Mouse (Mus musculus): ENCODE results near the gene Amfr.

DNA sequence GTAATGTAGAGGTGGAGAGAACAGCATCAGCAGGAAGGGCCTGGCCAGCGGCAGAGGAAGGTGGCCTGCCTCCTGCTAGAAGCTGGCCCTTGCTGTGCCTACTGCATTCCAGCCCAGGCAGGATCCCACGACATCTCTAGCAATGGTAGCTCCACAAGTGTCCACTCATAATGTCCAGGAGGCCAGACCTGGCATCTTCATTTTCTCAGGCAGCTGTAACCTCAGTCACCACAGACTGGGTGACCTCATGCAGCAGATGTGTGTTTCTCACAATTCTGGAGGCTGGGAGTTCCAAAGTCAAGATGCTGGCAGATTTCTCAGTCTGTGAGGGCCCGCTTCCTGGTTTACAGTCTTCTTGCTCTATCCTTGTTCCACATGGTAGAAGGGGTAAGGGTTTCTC lies 74.4 kb downstream of the Amfr start:
- TF ChIP-seq TAL1 (IDR thresholded peaks at IDR 0.05; ENCODE audit: low read length), result no peak
- no peak for TF ChIP-seq GATA1 (IDR thresholded peaks at IDR 0.05; ENCODE audit: low read length)
